Mouse (Mus musculus) heart, postnatal 0 days (tissue): Measurements from ENCODE around the gene Vdr.

Experiments
- CTCF ChIP-seq: IDR thresholded peaks from 2 replicates; pipeline ENCODE4 v1.5.1; 2016; ENCODE audit warnings: antibody characterized with exemption, control low read depth, low read depth
- EP300 ChIP-seq: IDR thresholded peaks from 2 replicates; pipeline ENCODE4 v1.6.1; 2016; ENCODE audit warnings: antibody characterized with exemption, low read depth

GRCm38 (mm10) chr15:97940088-97940487, 29.7 kb upstream of the Vdr start:
- TF ChIP-seq CTCF (no peak), EP300 (no peak)
